Mouse (Mus musculus): ENCODE data around the gene E2f8. TPM values are rescaled to one million over a fixed set of nuclear protein-coding genes. Genes with fewer than 3 reads are reported as not detected.

E2f8 gene
- polyA plus RNA-seq, 1 experiment from 2014 or later: 14.6 TPM

- H3K27me3 ChIP-seq (ENCODE audit: control insufficient read depth, insufficient read depth, low read length): no peaks in the 10 kb centered on the region
- DNase-seq (ENCODE audit: low spot score) (no peak), ATAC-seq (ENCODE audit: insufficient number of reproducible peaks, low FRiP score, low TSS enrichment, low read depth) (no peak)
- H3K4me1 ChIP-seq (ENCODE audit: control insufficient read depth, insufficient read depth, low read length): 0 out of 2 replicates have a peak, but pooled peaks cover 3% of the 10 kb centered on the region
- H3K4me3 ChIP-seq (ENCODE audit: low read depth, low read length): no peak overlapping the region
- H3K9me3 ChIP-seq (ENCODE audit: control insufficient read depth, low read length): no peaks in the 10 kb centered on the region
- H3K4me2 ChIP-seq (ENCODE audit: low read depth, severe bottlenecking): no peak overlapping the region
- H3K36me3 ChIP-seq (ENCODE audit: control insufficient read depth, insufficient read depth, low read length): peaks cover 28% of the 10 kb centered on the region
- no peak overlapping the region for H3K27ac ChIP-seq (replicated peaks; ENCODE audit: low read depth, low read length)
- WGBS: 94% methylated on average over 14 of the region's 14 CpGs
- H3K9ac ChIP-seq (ENCODE audit: low read length): no peak overlapping the region
Observed at GRCm38 (mm10) chr7:48875096-48875495, 6.3 kb downstream of the E2f8 start.

- Histone ChIP-seq H3K9ac (ENCODE audit: low read length) (no peak overlapping the region), H3K27me3 (ENCODE audit: control insufficient read depth, insufficient read depth, low read length) (no peaks in the 10 kb centered on the region), H3K36me3 (ENCODE audit: control insufficient read depth, insufficient read depth, low read length) (peaks cover 42% of the 10 kb centered on the region), H3K4me1 (ENCODE audit: control insufficient read depth, insufficient read depth, low read length) (no peaks in the 10 kb centered on the region), H3K9me3 (ENCODE audit: control insufficient read depth, low read length) (no peaks in the 10 kb centered on the region), H3K27ac (replicated peaks; ENCODE audit: low read depth, low read length) (no peak overlapping the region), H3K4me2 (ENCODE audit: low read depth, severe bottlenecking) (no peak overlapping the region), H3K4me3 (ENCODE audit: low read depth, low read length) (no peak overlapping the region)
- DNase-seq (ENCODE audit: low spot score) (no peak), ATAC-seq (ENCODE audit: insufficient number of reproducible peaks, low FRiP score, low TSS enrichment, low read depth) (no peak)
- 91% methylated on average over 11 of the region's 11 CpGs for WGBS
Observed at GRCm38 (mm10) chr7:48871292-48871691, 10.1 kb downstream of the E2f8 start.

GRCm38 (mm10) chr7:48870579-48871180, 10.7 kb downstream of the E2f8 start:
- ATAC-seq (ENCODE audit: insufficient number of reproducible peaks, low FRiP score, low TSS enrichment, low read depth) (no peak), DNase-seq (ENCODE audit: low spot score) (no peak)
- WGBS: 92% methylated on average over 21 of the region's 21 CpGs
- Histone ChIP-seq H3K27ac (replicated peaks; ENCODE audit: low read depth, low read length) (no peak overlapping the region), H3K4me2 (ENCODE audit: low read depth, severe bottlenecking) (no peak overlapping the region), H3K4me1 (ENCODE audit: control insufficient read depth, insufficient read depth, low read length) (no peaks in the 10 kb centered on the region), H3K4me3 (ENCODE audit: low read depth, low read length) (no peak overlapping the region), H3K27me3 (ENCODE audit: control insufficient read depth, insufficient read depth, low read length) (no peaks in the 10 kb centered on the region), H3K36me3 (ENCODE audit: control insufficient read depth, insufficient read depth, low read length) (peaks cover 42% of the 10 kb centered on the region), H3K9me3 (ENCODE audit: control insufficient read depth, low read length) (no peaks in the 10 kb centered on the region), H3K9ac (ENCODE audit: low read length) (no peak overlapping the region)

GRCm38 (mm10) chr7:48870144-48870543, 11.3 kb downstream of the E2f8 start:
- Histone ChIP-seq H3K4me2 (ENCODE audit: low read depth, severe bottlenecking) (no peak overlapping the region), H3K36me3 (ENCODE audit: control insufficient read depth, insufficient read depth, low read length) (peaks cover 40% of the 10 kb centered on the region), H3K27me3 (ENCODE audit: control insufficient read depth, insufficient read depth, low read length) (no peaks in the 10 kb centered on the region), H3K27ac (replicated peaks; ENCODE audit: low read depth, low read length) (no peak overlapping the region), H3K9me3 (ENCODE audit: control insufficient read depth, low read length) (no peaks in the 10 kb centered on the region), H3K4me1 (ENCODE audit: control insufficient read depth, insufficient read depth, low read length) (no peaks in the 10 kb centered on the region), H3K9ac (ENCODE audit: low read length) (no peak overlapping the region), H3K4me3 (ENCODE audit: low read depth, low read length) (no peak overlapping the region)
- no peak for DNase-seq (ENCODE audit: low spot score)
- 84% methylated on average over 6 of the region's 6 CpGs for WGBS
- ATAC-seq (ENCODE audit: insufficient number of reproducible peaks, low FRiP score, low TSS enrichment, low read depth): no peak

- Histone ChIP-seq H3K27ac (replicated peaks; ENCODE audit: low read depth, low read length) (no peak overlapping the region), H3K4me3 (ENCODE audit: low read depth, low read length) (no peak overlapping the region), H3K9ac (ENCODE audit: low read length) (no peak overlapping the region), H3K9me3 (ENCODE audit: control insufficient read depth, low read length) (no peaks in the 10 kb centered on the region), H3K36me3 (ENCODE audit: control insufficient read depth, insufficient read depth, low read length) (peaks cover 31% of the 10 kb centered on the region), H3K4me1 (ENCODE audit: control insufficient read depth, insufficient read depth, low read length) (no peaks in the 10 kb centered on the region), H3K27me3 (ENCODE audit: control insufficient read depth, insufficient read depth, low read length) (no peaks in the 10 kb centered on the region), H3K4me2 (ENCODE audit: low read depth, severe bottlenecking) (no peak overlapping the region)
- ATAC-seq (ENCODE audit: insufficient number of reproducible peaks, low FRiP score, low TSS enrichment, low read depth) (no peak), DNase-seq (ENCODE audit: low spot score) (no peak)
- 91% methylated on average over 18 of the region's 18 CpGs for WGBS
Observed at GRCm38 (mm10) chr7:48867576-48867975, 13.8 kb downstream of the E2f8 start.

GRCm38 (mm10) chr7:48864671-48865458, 16.5 kb downstream of the E2f8 start:
- 93% methylated on average over 9 of the region's 9 CpGs for WGBS
- H3K4me1 ChIP-seq (ENCODE audit: control insufficient read depth, insufficient read depth, low read length): no peaks in the 10 kb centered on the region

GRCm38 (mm10) chr7:48864199-48864598, 17.2 kb downstream of the E2f8 start:
- Histone ChIP-seq H3K4me2 (ENCODE audit: low read depth, severe bottlenecking) (no peak overlapping the region), H3K27me3 (ENCODE audit: control insufficient read depth, insufficient read depth, low read length) (no peaks in the 10 kb centered on the region), H3K9me3 (ENCODE audit: control insufficient read depth, low read length) (no peaks in the 10 kb centered on the region), H3K4me1 (ENCODE audit: control insufficient read depth, insufficient read depth, low read length) (no peaks in the 10 kb centered on the region), H3K4me3 (ENCODE audit: low read depth, low read length) (no peak overlapping the region), H3K36me3 (ENCODE audit: control insufficient read depth, insufficient read depth, low read length) (peaks cover 8% of the 10 kb centered on the region), H3K27ac (replicated peaks; ENCODE audit: low read depth, low read length) (no peak overlapping the region), H3K9ac (ENCODE audit: low read length) (no peak overlapping the region)
- DNase-seq (ENCODE audit: low spot score): no peak
- ATAC-seq (ENCODE audit: insufficient number of reproducible peaks, low FRiP score, low TSS enrichment, low read depth): no peak

More at GRCm38 (mm10) chr7:48864671-48865458, 16.5 kb downstream of the E2f8 start:
- DNase-seq (ENCODE audit: low spot score): no peak
- H3K27ac ChIP-seq (replicated peaks; ENCODE audit: low read depth, low read length): no peak overlapping the region
- peaks cover 15% of the 10 kb centered on the region for H3K36me3 ChIP-seq (ENCODE audit: control insufficient read depth, insufficient read depth, low read length)
- no peaks in the 10 kb centered on the region for H3K27me3 ChIP-seq (ENCODE audit: control insufficient read depth, insufficient read depth, low read length)
- no peaks in the 10 kb centered on the region for H3K9me3 ChIP-seq (ENCODE audit: control insufficient read depth, low read length)
- no peak overlapping the region for H3K9ac ChIP-seq (ENCODE audit: low read length)
- no peak overlapping the region for H3K4me2 ChIP-seq (ENCODE audit: low read depth, severe bottlenecking)
- no peak overlapping the region for H3K4me3 ChIP-seq (ENCODE audit: low read depth, low read length)
- no peak for ATAC-seq (ENCODE audit: insufficient number of reproducible peaks, low FRiP score, low TSS enrichment, low read depth)

- no peak overlapping the region for H3K4me3 ChIP-seq (ENCODE audit: low read depth, low read length)
- 89% methylated on average over 4 of the region's 4 CpGs for WGBS
- H3K27me3 ChIP-seq (ENCODE audit: control insufficient read depth, insufficient read depth, low read length): no peaks in the 10 kb centered on the region
- ATAC-seq (ENCODE audit: insufficient number of reproducible peaks, low FRiP score, low TSS enrichment, low read depth) (no peak), DNase-seq (ENCODE audit: low spot score) (no peak)
- no peak overlapping the region for H3K4me2 ChIP-seq (ENCODE audit: low read depth, severe bottlenecking)
- no peak overlapping the region for H3K9ac ChIP-seq (ENCODE audit: low read length)
- H3K27ac ChIP-seq (replicated peaks; ENCODE audit: low read depth, low read length): no peak overlapping the region
- no peaks in the 10 kb centered on the region for H3K9me3 ChIP-seq (ENCODE audit: control insufficient read depth, low read length)
- H3K4me1 ChIP-seq (ENCODE audit: control insufficient read depth, insufficient read depth, low read length): no peaks in the 10 kb centered on the region
- no peaks in the 10 kb centered on the region; the same call in 1 of the 2 replicates for H3K36me3 ChIP-seq (ENCODE audit: control insufficient read depth, insufficient read depth, low read length)
Observed at GRCm38 (mm10) chr7:48861796-48862195, 19.6 kb downstream of the E2f8 start.
